Comparison of ENCODE assay signal across 8 mouse cellular contexts in the genomic region with DNA sequence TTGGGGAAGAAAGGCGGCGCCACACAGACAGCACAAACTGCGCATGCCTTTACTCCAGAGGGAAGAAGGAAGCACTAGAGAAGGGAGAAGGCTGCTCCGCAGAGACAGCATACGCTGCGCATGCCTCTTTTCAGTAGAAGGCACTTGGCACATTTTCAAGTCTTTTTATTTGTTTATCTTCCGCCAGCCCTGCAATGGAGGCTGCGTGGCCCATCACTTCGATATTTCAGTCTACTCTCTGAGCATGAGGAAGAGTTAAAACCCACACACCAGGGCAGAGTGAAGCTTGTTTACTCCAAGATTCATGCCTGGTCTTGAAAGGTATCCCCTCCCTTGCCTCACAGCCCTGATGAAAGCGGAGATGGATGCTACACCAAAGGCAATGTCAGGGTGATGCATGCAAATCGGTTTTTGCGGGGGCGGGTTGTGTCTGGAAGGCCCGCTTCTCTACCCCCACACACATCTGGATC.
DNase-seq lines count a peak whose midpoint lies in the region; ATAC-seq and TF ChIP-seq lines count a peak whose summit lies in the region.

No protein-coding gene starts in this region.

- no peaks in the 10 kb centered on the region for H3K79me2 ChIP-seq in heart, adult 2 months (replicated peaks; ENCODE audit: control insufficient read depth, insufficient read depth, low read length)

- peak; percentile 22 for DNase-seq in forebrain, postnatal 0 days
- peak; percentile 32 to 33 for DNase-seq in heart, adult 2 months
- DNase-seq in layer of hippocampus, adult 9-11 months, result no peak
- no peak for DNase-seq in forebrain, embryonic 11.5 days (ENCODE audit: low spot score)
- no peak for DNase-seq in right cerebral cortex, postnatal 10 days (ENCODE audit: low spot score in 2 of 2)

- H3K36me3 ChIP-seq in forebrain, postnatal 0 days (ENCODE audit: insufficient read depth), result no peaks in the 10 kb centered on the region
- H3K36me3 ChIP-seq in forebrain, embryonic 13.5 days (ENCODE audit: poor library complexity, severe bottlenecking), result no peaks in the 10 kb centered on the region
- no peaks in the 10 kb centered on the region for H3K36me3 ChIP-seq in heart, adult 2 months (ENCODE audit: control insufficient read depth, insufficient read depth, low read length)
- H3K36me3 ChIP-seq in kidney, embryonic 16.5 days (ENCODE audit: insufficient read depth, low read length), result no peaks in the 10 kb centered on the region
- H3K36me3 ChIP-seq in stomach, embryonic 14.5 days (ENCODE audit: control insufficient read depth, insufficient read depth, low read length), result no peaks in the 10 kb centered on the region
- H3K36me3 ChIP-seq in forebrain, embryonic 11.5 days (ENCODE audit: control insufficient read depth, insufficient read depth, low read length), result no peaks in the 10 kb centered on the region

- TF ChIP-seq CTCF in forebrain, postnatal 0 days (IDR thresholded peaks at IDR 0.05; ENCODE audit: low read depth), result no peak
- TF ChIP-seq CTCF in heart, adult 2 months (IDR thresholded peaks at IDR 0.05), result peak; percentile 15; the same call in 1 of the 2 replicates

- WGBS in forebrain, postnatal 0 days, result 65% methylated on average over 14 of the region's 14 CpGs
- WGBS in forebrain, embryonic 13.5 days, result 87% methylated on average over 14 of the region's 14 CpGs
- 55% methylated on average over 14 of the region's 14 CpGs for WGBS in heart, adult 2 months
- 40% methylated on average over 14 of the region's 14 CpGs for WGBS in kidney, embryonic 16.5 days
- WGBS in stomach, embryonic 14.5 days, result 22% methylated on average over 14 of the region's 14 CpGs
- 87% methylated on average over 14 of the region's 14 CpGs for WGBS in forebrain, embryonic 11.5 days

- H3K4me2 ChIP-seq in forebrain, postnatal 0 days (ENCODE audit: low read depth), result no peak overlapping the region
- H3K4me2 ChIP-seq in forebrain, embryonic 13.5 days, result no peak overlapping the region
- peak overlapping the region; percentile 41 for H3K4me2 ChIP-seq in kidney, embryonic 16.5 days (replicated peaks; ENCODE audit: low read depth, low read length)
- peak overlapping the region; percentile 36 for H3K4me2 ChIP-seq in stomach, embryonic 14.5 days (replicated peaks; ENCODE audit: low read depth, low read length)
- H3K4me2 ChIP-seq in forebrain, embryonic 11.5 days (ENCODE audit: low read depth, low read length, severe bottlenecking), result no peak overlapping the region

- intact Hi-C loops in heart, adult 2 months (cut with DNase I), result no loop called here

- no peaks in the 10 kb centered on the region for H3K9me3 ChIP-seq in forebrain, postnatal 0 days (ENCODE audit: low read length)
- H3K9me3 ChIP-seq in forebrain, embryonic 13.5 days (replicated peaks), result no peaks in the 10 kb centered on the region
- no peaks in the 10 kb centered on the region for H3K9me3 ChIP-seq in kidney, embryonic 16.5 days (ENCODE audit: low read length)
- no peaks in the 10 kb centered on the region for H3K9me3 ChIP-seq in stomach, embryonic 14.5 days (ENCODE audit: control insufficient read depth, low read depth, low read length)
- no peaks in the 10 kb centered on the region for H3K9me3 ChIP-seq in forebrain, embryonic 11.5 days (ENCODE audit: control insufficient read depth, low read length)

- H3K4me3 ChIP-seq in forebrain, postnatal 0 days (ENCODE audit: low read depth, low read length), result no peak overlapping the region
- H3K4me3 ChIP-seq in forebrain, embryonic 13.5 days, result no peak overlapping the region
- no peak overlapping the region for H3K4me3 ChIP-seq in heart, adult 2 months
- H3K4me3 ChIP-seq in kidney, embryonic 16.5 days (ENCODE audit: low read length), result peak overlapping the region; percentile 20; the same call in 1 of the 2 replicates
- H3K4me3 ChIP-seq in stomach, embryonic 14.5 days (ENCODE audit: low read depth, low read length), result peak overlapping the region; percentile 17; the same call in 1 of the 2 replicates
- H3K4me3 ChIP-seq in forebrain, embryonic 11.5 days (ENCODE audit: low read depth, low read length), result no peak overlapping the region

- TF ChIP-seq EP300 in heart, adult 2 months (IDR thresholded peaks at IDR 0.05; ENCODE audit: insufficient read depth, low read depth, low read length), result no peak

- peak; percentile 45; the same call in 1 of the 2 replicates for ATAC-seq in forebrain, postnatal 0 days
- no peak for ATAC-seq in forebrain, embryonic 13.5 days
- ATAC-seq in kidney, embryonic 16.5 days (ENCODE audit: low FRiP score, low TSS enrichment), result peak; percentile 75; the same call in 1 of the 2 replicates
- peak; percentile 70 for ATAC-seq in stomach, embryonic 14.5 days (ENCODE audit: insufficient number of reproducible peaks, insufficient read depth, low FRiP score, low read depth)
- ATAC-seq in forebrain, embryonic 11.5 days (replicated peaks; ENCODE audit: low FRiP score), result no peak

- H3K4me1 ChIP-seq in forebrain, postnatal 0 days (ENCODE audit: insufficient read depth), result no peaks in the 10 kb centered on the region
- H3K4me1 ChIP-seq in forebrain, embryonic 13.5 days, result no peaks in the 10 kb centered on the region
- H3K4me1 ChIP-seq in heart, adult 2 months (ENCODE audit: control insufficient read depth, insufficient read depth, low read length), result no peaks in the 10 kb centered on the region; the same call in 1 of the 2 replicates
- H3K4me1 ChIP-seq in kidney, embryonic 16.5 days (ENCODE audit: insufficient read depth, low read length), result 0 out of 2 replicates have a peak, but pooled peaks cover 6% of the 10 kb centered on the region
- H3K4me1 ChIP-seq in stomach, embryonic 14.5 days (ENCODE audit: control insufficient read depth, insufficient read depth, low read length), result peaks cover 5% of the 10 kb centered on the region; the same call in 1 of the 2 replicates
- H3K4me1 ChIP-seq in forebrain, embryonic 11.5 days (replicated peaks; ENCODE audit: control insufficient read depth, insufficient read depth, low read length), result no peaks in the 10 kb centered on the region

- H3K27me3 ChIP-seq in forebrain, postnatal 0 days (ENCODE audit: insufficient read depth, low read length), result no peaks in the 10 kb centered on the region
- no peaks in the 10 kb centered on the region for H3K27me3 ChIP-seq in forebrain, embryonic 13.5 days
- H3K27me3 ChIP-seq in heart, adult 2 months (ENCODE audit: control insufficient read depth, insufficient read depth, low read length), result no peaks in the 10 kb centered on the region
- no peaks in the 10 kb centered on the region for H3K27me3 ChIP-seq in kidney, embryonic 16.5 days (ENCODE audit: insufficient read depth, low read length)
- no peaks in the 10 kb centered on the region for H3K27me3 ChIP-seq in stomach, embryonic 14.5 days (ENCODE audit: control insufficient read depth, insufficient read depth, low read length)
- H3K27me3 ChIP-seq in forebrain, embryonic 11.5 days (ENCODE audit: control insufficient read depth, insufficient read depth, low read length), result no peaks in the 10 kb centered on the region

- H3K27ac ChIP-seq in forebrain, postnatal 0 days (ENCODE audit: low read depth, low read length), result no peak overlapping the region
- no peak overlapping the region for H3K27ac ChIP-seq in forebrain, embryonic 13.5 days
- no peak overlapping the region for H3K27ac ChIP-seq in heart, adult 2 months
- no peak overlapping the region for H3K27ac ChIP-seq in kidney, embryonic 16.5 days (ENCODE audit: low read length)
- peak overlapping the region; percentile 77 for H3K27ac ChIP-seq in stomach, embryonic 14.5 days (ENCODE audit: low read length)
- no peak overlapping the region for H3K27ac ChIP-seq in forebrain, embryonic 11.5 days (ENCODE audit: low read depth, low read length)

- H3K9ac ChIP-seq in forebrain, postnatal 0 days, result no peak overlapping the region
- no peak overlapping the region for H3K9ac ChIP-seq in forebrain, embryonic 13.5 days
- no peak overlapping the region for H3K9ac ChIP-seq in heart, adult 2 months (ENCODE audit: low read depth, low read length)
- H3K9ac ChIP-seq in kidney, embryonic 16.5 days (replicated peaks; ENCODE audit: low read length), result no peak overlapping the region
- no peak overlapping the region for H3K9ac ChIP-seq in stomach, embryonic 14.5 days (replicated peaks; ENCODE audit: low read depth, low read length)
- no peak overlapping the region for H3K9ac ChIP-seq in forebrain, embryonic 11.5 days (ENCODE audit: low read length)

- peak; percentile 44; the same call in 1 of the 2 replicates for TF ChIP-seq POLR2A in heart, adult 2 months (IDR thresholded peaks at IDR 0.05; ENCODE audit: insufficient read depth, low read depth, low read length)

Comparison
In these comparisons a context has a peak if more than half of its experiments do, and no peak if none do; other contexts are left out.
1. ATAC-seq: peak in forebrain, postnatal 0 days (single experiment), kidney, embryonic 16.5 days (single experiment) and stomach, embryonic 14.5 days (single experiment); none in forebrain, embryonic 13.5 days (single experiment) and forebrain, embryonic 11.5 days (single experiment).
2. DNase-seq: peak in forebrain, postnatal 0 days (single experiment) and heart, adult 2 months (2 of 2); none in layer of hippocampus, adult 9-11 months (single experiment), forebrain, embryonic 11.5 days (single experiment) and right cerebral cortex, postnatal 10 days (0 of 2).
3. H3K4me2 ChIP-seq: peak in kidney, embryonic 16.5 days (single experiment) and stomach, embryonic 14.5 days (single experiment); none in forebrain, postnatal 0 days (single experiment), forebrain, embryonic 13.5 days (single experiment) and forebrain, embryonic 11.5 days (single experiment).
4. H3K4me3 ChIP-seq: peak in kidney, embryonic 16.5 days (single experiment) and stomach, embryonic 14.5 days (single experiment); none in forebrain, postnatal 0 days (single experiment), forebrain, embryonic 13.5 days (single experiment), heart, adult 2 months (single experiment) and forebrain, embryonic 11.5 days (single experiment).